Mouse (Mus musculus) C2C12 (cell line): ENCODE results near the gene Tph1. TPM values are rescaled to one million over a fixed set of nuclear protein-coding genes. Genes with fewer than 3 reads are reported as not detected.
"Not testable (repeated sequence)": the region's sequence is repeated elsewhere in the genome, so short reads cannot be mapped to it uniquely, and the experiment has no call there.

Source experiments
- H3K27me3 ChIP-seq: one replicate; pipeline ENCODE4 v1.6.1; 2011; ENCODE audit not compliant: control insufficient read depth, insufficient read depth, insufficient read length
- H3K36me3 ChIP-seq: one replicate; pipeline ENCODE4 v1.6.1; 2011; ENCODE audit not compliant: control insufficient read depth, insufficient read depth
- H3K4me3 ChIP-seq: one replicate; pipeline ENCODE4 v1.5.1; 2011; ENCODE audit warnings: mild to moderate bottlenecking, control low read depth; ENCODE audit not compliant: poor library complexity, insufficient read depth, severe bottlenecking
- H3K79me2 ChIP-seq: one replicate; pipeline ENCODE4 v1.6.1; 2011; ENCODE audit not compliant: control insufficient read depth, insufficient read depth
- H3K79me3 ChIP-seq: one replicate; pipeline ENCODE4 v1.6.1; 2011; ENCODE audit warnings: low read depth, control low read depth
- H3ac ChIP-seq: one replicate; pipeline ENCODE3; 2011; ENCODE audit warnings: low read depth; ENCODE audit not compliant: control insufficient read depth, insufficient read length
- CEBPB ChIP-seq: IDR thresholded peaks from one replicate; pipeline ENCODE4 v1.6.1; 2011; ENCODE audit warnings: low read depth, mild to moderate bottlenecking, control low read depth, moderate library complexity
- CTCF ChIP-seq: IDR thresholded peaks from one replicate; pipeline ENCODE4 v1.5.1; 2011; ENCODE audit not compliant: control insufficient read depth, insufficient read depth, insufficient read length
- FOSL1 ChIP-seq: IDR thresholded peaks from one replicate; pipeline ENCODE4 v1.8.0; 2011; ENCODE audit warnings: mild to moderate bottlenecking, low read length; ENCODE audit not compliant: poor library complexity, insufficient read depth, severe bottlenecking
- MAX ChIP-seq: IDR thresholded peaks from one replicate; pipeline ENCODE4 v1.6.1; 2011; ENCODE audit warnings: mild to moderate bottlenecking, control low read depth
- MYOD1 ChIP-seq: IDR thresholded peaks from one replicate; pipeline ENCODE4 v1.6.1; 2011; ENCODE audit warnings: low read depth; ENCODE audit not compliant: control insufficient read depth, insufficient read length
- MYOG ChIP-seq: IDR thresholded peaks from one replicate; pipeline ENCODE4 v1.6.1; 2011; ENCODE audit not compliant: control insufficient read depth, insufficient read length; ENCODE audit errors: extremely low read depth
- USF1 ChIP-seq: IDR thresholded peaks from one replicate; pipeline ENCODE4 v1.6.1; 2011; ENCODE audit warnings: low read depth, mild to moderate bottlenecking, control low read depth, moderate library complexity
- polyA plus RNA-seq: library from polyadenylated mRNA; unstranded; fragments of >200 nt; fragmentation: generic; extraction: Trizol; gene quantifications from one replicate; pipeline ENCODE4 v1.2.1, GENCODE M21; 2012; ENCODE audit warnings: missing spikeins

Gene Tph1
- polyA plus RNA-seq, 1 experiment = 0.18 TPM

DNA sequence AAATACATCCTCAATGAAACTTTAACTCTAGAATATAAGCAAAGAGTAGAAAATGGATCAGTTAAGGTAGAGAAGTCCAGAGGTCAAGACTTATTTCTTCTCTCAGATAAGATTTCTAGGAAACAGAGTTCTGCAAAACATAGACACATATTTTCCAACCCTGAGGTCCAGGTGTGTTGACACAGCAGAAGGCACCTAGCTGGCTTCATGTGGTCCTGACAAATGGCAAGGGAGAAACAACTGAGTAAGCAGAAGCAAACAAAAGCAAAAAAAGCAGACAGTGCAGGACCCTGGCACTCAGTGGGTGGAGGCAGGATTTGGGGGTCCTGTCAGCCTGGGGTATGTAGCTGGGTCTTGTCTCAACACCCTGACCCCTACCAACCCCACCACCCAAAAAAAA lies 8.4 kb upstream of the Tph1 start:
- Histone ChIP-seq H3K27me3 (no peaks in the 10 kb centered on the region), H3K36me3 (no peaks in the 10 kb centered on the region), H3K79me2 (no peaks in the 10 kb centered on the region), H3K4me3 (no peak overlapping the region), H3K79me3 (no peaks in the 10 kb centered on the region), H3ac (no peak overlapping the region)
- TF ChIP-seq MAX (no peak), USF1 (no peak), FOSL1 (no peak), CEBPB (no peak), MYOD1 (no peak)

DNA sequence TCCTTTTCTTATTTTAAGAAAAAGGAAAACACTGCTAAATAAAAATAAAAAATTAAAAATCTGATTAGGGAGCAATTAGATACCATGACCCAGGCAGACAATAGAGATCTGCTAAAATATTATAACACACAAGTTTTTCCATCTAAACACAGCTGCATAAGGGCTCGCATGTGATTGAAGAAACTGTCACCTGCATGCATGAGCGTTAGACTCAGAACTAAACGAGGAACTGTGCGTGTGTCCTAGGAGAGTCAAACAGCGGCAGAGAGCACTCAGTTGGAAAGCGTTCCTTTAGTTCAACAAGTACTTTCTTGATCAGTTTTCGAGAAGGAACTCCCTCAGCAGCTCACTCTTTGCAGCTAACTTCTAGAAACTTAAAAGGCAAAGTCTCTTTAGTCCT lies 6.7 kb upstream of the Tph1 start:
- not testable (repeated sequence) for H3K27me3 ChIP-seq, H3ac ChIP-seq, H3K4me3 ChIP-seq, H3K79me2 ChIP-seq, H3K36me3 ChIP-seq, H3K79me3 ChIP-seq

DNA sequence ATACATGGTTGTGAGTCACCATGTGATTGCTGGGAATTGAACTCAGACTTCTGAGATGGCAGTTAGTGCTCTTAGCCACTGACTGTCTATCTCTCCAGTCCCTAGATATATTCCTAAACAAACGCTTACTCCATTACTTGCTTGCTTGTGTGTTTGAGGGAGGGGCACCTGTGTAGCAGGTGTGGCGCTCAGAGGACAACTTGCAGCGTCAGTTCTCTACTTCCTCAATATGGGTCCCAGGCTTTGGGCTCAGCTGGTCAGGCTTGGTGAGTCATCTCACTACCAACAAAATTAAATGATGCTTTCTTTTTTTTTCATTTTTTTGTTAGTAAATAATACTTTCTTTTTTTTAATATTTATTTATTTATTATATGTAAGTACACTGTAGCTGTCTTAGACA lies 6.1 kb upstream of the Tph1 start:
- no peaks in the 10 kb centered on the region for H3K27me3 ChIP-seq
- no peak for TF ChIP-seq MYOG
- no peak for TF ChIP-seq FOSL1
- TF ChIP-seq MYOD1 = no peak
- TF ChIP-seq MAX = no peak
- no peak for TF ChIP-seq USF1
- no peak for TF ChIP-seq CTCF
- TF ChIP-seq CEBPB = no peak

DNA sequence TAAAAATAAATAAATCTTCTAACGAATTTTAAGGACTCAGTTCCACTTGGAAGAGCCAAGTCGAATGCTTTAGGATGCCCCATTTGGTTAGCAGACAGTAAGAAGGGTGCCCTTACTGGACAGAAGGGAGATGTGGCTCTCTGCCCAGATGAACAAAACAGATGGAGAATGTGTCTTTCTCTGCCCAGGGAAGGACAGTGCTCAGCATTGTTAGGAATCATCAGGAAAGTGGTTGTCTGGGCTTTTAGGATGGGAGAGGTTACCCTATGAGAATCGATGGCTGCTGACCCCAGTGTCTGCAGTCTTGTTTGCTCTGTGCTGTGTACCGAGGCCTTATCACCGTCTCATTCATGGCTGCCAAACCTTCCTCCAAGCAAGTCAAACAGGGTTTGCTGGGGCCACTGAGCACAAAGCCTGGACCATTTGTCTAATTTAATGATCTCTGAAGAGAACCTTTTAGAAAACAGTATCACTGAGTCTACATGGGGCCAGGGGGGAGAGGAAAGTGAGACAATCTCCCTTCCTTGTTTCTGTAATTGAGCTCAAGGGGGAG lies 4.5 kb upstream of the Tph1 start:
- no peaks in the 10 kb centered on the region for H3K79me3 ChIP-seq
- no peaks in the 10 kb centered on the region for H3K79me2 ChIP-seq
- TF ChIP-seq FOSL1 (no peak), CTCF (no peak), CEBPB (no peak), MYOG (no peak), MYOD1 (no peak), MAX (no peak), USF1 (no peak)
- H3K4me3 ChIP-seq = no peak overlapping the region
- no peak overlapping the region for H3ac ChIP-seq
- H3K27me3 ChIP-seq = no peaks in the 10 kb centered on the region
- H3K36me3 ChIP-seq = no peaks in the 10 kb centered on the region

More for the DNA sequence above, 6.1 kb upstream of the Tph1 start:
- Histone ChIP-seq H3K36me3 (no peaks in the 10 kb centered on the region), H3K79me3 (no peaks in the 10 kb centered on the region), H3K79me2 (no peaks in the 10 kb centered on the region), H3ac (no peak overlapping the region), H3K4me3 (no peak overlapping the region)

DNA sequence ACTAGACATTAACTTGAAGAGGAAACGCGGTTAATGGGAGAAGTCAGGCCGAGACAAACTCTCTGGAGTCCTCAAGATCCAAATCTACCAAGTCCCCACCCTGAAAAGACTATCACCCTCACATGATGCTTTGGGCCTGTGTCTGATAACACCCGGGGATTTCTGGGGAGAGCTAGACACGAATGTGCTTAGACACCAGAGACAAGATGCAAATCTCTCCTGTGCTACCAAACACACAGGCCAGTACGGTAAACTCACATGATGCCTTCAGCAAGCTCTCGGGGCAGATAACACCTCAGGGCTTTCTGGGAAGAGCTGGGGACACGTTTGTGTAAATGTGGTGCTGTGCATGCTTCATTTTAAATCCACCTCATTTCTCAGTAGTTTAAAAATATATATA lies 3.5 kb upstream of the Tph1 start:
- H3K79me3 ChIP-seq = no peaks in the 10 kb centered on the region
- no peaks in the 10 kb centered on the region for H3K27me3 ChIP-seq
- no peaks in the 10 kb centered on the region for H3K79me2 ChIP-seq
- no peaks in the 10 kb centered on the region for H3K36me3 ChIP-seq
- H3K4me3 ChIP-seq = no peak overlapping the region
- no peak for TF ChIP-seq CTCF
- TF ChIP-seq MAX = no peak
- TF ChIP-seq FOSL1 = no peak
- TF ChIP-seq CEBPB = no peak
- no peak for TF ChIP-seq USF1
- no peak for TF ChIP-seq MYOG
- no peak for TF ChIP-seq MYOD1
- H3ac ChIP-seq = no peak overlapping the region

DNA sequence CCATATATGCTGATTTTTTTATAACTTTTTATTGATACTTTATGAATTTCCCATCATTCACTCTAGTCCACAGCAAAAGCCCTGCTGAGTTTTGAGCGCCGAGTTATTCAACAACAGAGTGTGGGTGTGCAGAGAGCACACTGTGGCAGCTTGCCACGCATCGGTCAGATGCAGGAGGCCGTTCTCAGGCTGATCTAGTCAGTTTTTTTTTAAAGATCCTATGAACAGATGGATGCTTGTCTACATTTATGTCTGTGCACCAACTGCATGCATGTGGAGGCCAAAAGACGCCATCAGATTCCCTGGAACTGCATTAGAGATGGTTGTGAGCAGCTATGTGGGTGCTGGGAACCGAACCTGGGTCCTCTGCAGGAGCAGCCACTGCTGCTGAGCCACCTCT lies 2.7 kb upstream of the Tph1 start:
- Histone ChIP-seq H3K79me3 (no peaks in the 10 kb centered on the region), H3K27me3 (no peaks in the 10 kb centered on the region), H3K4me3 (no peak overlapping the region), H3K79me2 (no peaks in the 10 kb centered on the region), H3ac (no peak overlapping the region), H3K36me3 (no peaks in the 10 kb centered on the region)
- no peak for TF ChIP-seq MAX
- TF ChIP-seq MYOG = no peak
- TF ChIP-seq CTCF = no peak
- TF ChIP-seq CEBPB = no peak
- no peak for TF ChIP-seq MYOD1
- TF ChIP-seq USF1 = no peak
- no peak for TF ChIP-seq FOSL1

DNA sequence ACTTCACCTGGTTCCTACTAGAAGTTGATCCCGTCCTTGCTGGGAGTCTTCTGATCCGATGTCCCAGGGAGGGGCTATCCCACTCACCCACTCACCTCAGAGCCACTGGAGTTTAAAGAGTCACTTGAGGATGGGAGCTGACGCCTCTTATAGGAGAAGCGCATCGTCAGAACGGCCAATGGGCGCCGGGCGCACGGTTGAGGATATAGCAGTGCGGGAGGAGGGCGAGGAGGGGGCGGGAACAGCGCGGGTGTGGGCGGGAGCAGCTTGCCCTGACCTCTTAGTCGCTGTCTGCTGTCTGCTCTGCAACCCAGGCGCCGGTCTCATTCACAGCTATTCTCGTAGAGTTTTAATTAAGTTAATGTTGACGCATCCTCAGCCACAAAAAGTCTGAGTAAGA lies 5.1 kb downstream of the Tph1 start:
- Histone ChIP-seq H3K79me3 (no peaks in the 10 kb centered on the region), H3K4me3 (no peak overlapping the region), H3ac (no peak overlapping the region), H3K36me3 (no peaks in the 10 kb centered on the region), H3K79me2 (no peaks in the 10 kb centered on the region), H3K27me3 (peaks cover 17% of the 10 kb centered on the region)
- TF ChIP-seq MYOD1 (no peak), MAX (no peak), FOSL1 (no peak), MYOG (no peak), CEBPB (no peak)
